Mouse (Mus musculus): Measurements from ENCODE around the gene Tph1. TPM values are rescaled to one million over a fixed set of nuclear protein-coding genes. Genes with fewer than 3 reads are reported as not detected.
A peak's percentile ranks its signal among the peaks of the same experiment; 100 is the strongest.

Gene Tph1
- 0.21 and 0.28 TPM in 2 replicates for polyA plus RNA-seq (2015; fragmentation: Nextera tagmentation; extraction: Ambion mirVana)

GRCm38 (mm10) chr7:46672160-46672672 is at the start of gene Tph1:
Gene Tph1 (minus strand): TSS chr7:46672537.
- no peaks in the 10 kb centered on the region for H3K9me3 ChIP-seq (replicated peaks)
- H3K9ac ChIP-seq, result no peak within 1 kb of the TSS
- 70% methylated on average over 10 of the region's 10 CpGs for WGBS
- H3K4me1 ChIP-seq, result peaks cover 2% of the 10 kb centered on the region
- ATAC-seq, result no peak
- no peaks in the 10 kb centered on the region for H3K36me3 ChIP-seq (ENCODE audit: poor library complexity, severe bottlenecking)
- no peak within 1 kb of the TSS for H3K4me3 ChIP-seq
- peaks cover 11% of the 10 kb centered on the region for H3K27me3 ChIP-seq
- no peak within 1 kb of the TSS for H3K4me2 ChIP-seq
- no peak within 1 kb of the TSS for H3K27ac ChIP-seq

GRCm38 (mm10) chr7:46720460-46720859 is 48.1 kb upstream of the Tph1 start:
- no peak for ATAC-seq
- Histone ChIP-seq H3K4me2 (no peak overlapping the region), H3K36me3 (ENCODE audit: poor library complexity, severe bottlenecking) (no peaks in the 10 kb centered on the region), H3K4me3 (no peak overlapping the region), H3K4me1 (no peaks in the 10 kb centered on the region), H3K27me3 (peaks cover 3% of the 10 kb centered on the region; the same call in 1 of the 2 replicates), H3K9ac (no peak overlapping the region), H3K9me3 (replicated peaks) (no peaks in the 10 kb centered on the region), H3K27ac (no peak overlapping the region)
- WGBS, result 79% methylated on average over 9 of the region's 9 CpGs

- Histone ChIP-seq H3K4me3 (no peak overlapping the region), H3K9ac (no peak overlapping the region), H3K36me3 (ENCODE audit: poor library complexity, severe bottlenecking) (no peaks in the 10 kb centered on the region), H3K9me3 (replicated peaks) (no peaks in the 10 kb centered on the region), H3K27me3 (peaks cover 3% of the 10 kb centered on the region; the same call in 1 of the 2 replicates), H3K27ac (no peak overlapping the region), H3K4me2 (no peak overlapping the region), H3K4me1 (no peaks in the 10 kb centered on the region)
- WGBS, result 82% methylated on average over 7 of the region's 7 CpGs
- no peak for ATAC-seq
These were observed 47.2 kb upstream of the Tph1 start for GRCm38 (mm10) chr7:46719526-46719925.

GRCm38 (mm10) chr7:46718591-46719270 is 46.4 kb upstream of the Tph1 start:
- no peak overlapping the region for H3K4me3 ChIP-seq
- WGBS, result 83% methylated on average over 7 of the region's 7 CpGs

GRCm38 (mm10) chr7:46716897-46717296 is 44.6 kb upstream of the Tph1 start:
- ATAC-seq, result no peak
- no peaks in the 10 kb centered on the region for H3K9me3 ChIP-seq (replicated peaks)
- H3K27ac ChIP-seq, result no peak overlapping the region
- H3K36me3 ChIP-seq (ENCODE audit: poor library complexity, severe bottlenecking), result no peaks in the 10 kb centered on the region
- 0 out of 2 replicates have a peak, but pooled peaks cover 5% of the 10 kb centered on the region for H3K27me3 ChIP-seq
- no peak overlapping the region for H3K4me3 ChIP-seq
- H3K9ac ChIP-seq, result no peak overlapping the region
- WGBS, result 63% methylated on average over 5 of the region's 5 CpGs
- no peak overlapping the region for H3K4me2 ChIP-seq
- H3K4me1 ChIP-seq, result no peaks in the 10 kb centered on the region

More at GRCm38 (mm10) chr7:46718591-46719270, 46.4 kb upstream of the Tph1 start:
- H3K4me2 ChIP-seq, result no peak overlapping the region
- H3K4me1 ChIP-seq, result no peaks in the 10 kb centered on the region
- H3K27me3 ChIP-seq, result peaks cover 3% of the 10 kb centered on the region; the same call in 1 of the 2 replicates
- H3K27ac ChIP-seq, result no peak overlapping the region
- H3K9ac ChIP-seq, result no peak overlapping the region
- ATAC-seq, result peak; percentile 91
- H3K36me3 ChIP-seq (ENCODE audit: poor library complexity, severe bottlenecking), result no peaks in the 10 kb centered on the region
- no peaks in the 10 kb centered on the region for H3K9me3 ChIP-seq (replicated peaks)

GRCm38 (mm10) chr7:46715600-46715999 is 43.3 kb upstream of the Tph1 start, which contains the start of gene Saa3:
Gene Saa3 (minus strand): TSS chr7:46715700.
- Histone ChIP-seq H3K9ac (no peak within 1 kb of the TSS), H3K36me3 (ENCODE audit: poor library complexity, severe bottlenecking) (no peaks in the 10 kb centered on the region), H3K4me2 (no peak within 1 kb of the TSS), H3K4me3 (no peak within 1 kb of the TSS), H3K9me3 (replicated peaks) (no peaks in the 10 kb centered on the region), H3K27ac (no peak within 1 kb of the TSS), H3K4me1 (no peaks in the 10 kb centered on the region), H3K27me3 (0 out of 2 replicates have a peak, but pooled peaks cover 5% of the 10 kb centered on the region)
- WGBS, result 88% methylated on average over 5 of the region's 5 CpGs
- ATAC-seq, result no peak

GRCm38 (mm10) chr7:46714518-46714917 is 42.2 kb upstream of the Tph1 start:
- ATAC-seq, result no peak
- no peak overlapping the region for H3K27ac ChIP-seq
- H3K9me3 ChIP-seq (replicated peaks), result no peaks in the 10 kb centered on the region
- H3K27me3 ChIP-seq, result 0 out of 2 replicates have a peak, but pooled peaks cover 2% of the 10 kb centered on the region
- H3K36me3 ChIP-seq (ENCODE audit: poor library complexity, severe bottlenecking), result no peaks in the 10 kb centered on the region
- peaks cover 3% of the 10 kb centered on the region for H3K4me1 ChIP-seq
- H3K4me2 ChIP-seq, result no peak overlapping the region
- no peak overlapping the region for H3K9ac ChIP-seq
- 35% methylated on average over 6 of the region's 6 CpGs for WGBS
- H3K4me3 ChIP-seq, result no peak overlapping the region

GRCm38 (mm10) chr7:46712250-46712649 is 39.9 kb upstream of the Tph1 start:
- ATAC-seq, result no peak
- no peak overlapping the region for H3K27ac ChIP-seq
- H3K9me3 ChIP-seq (replicated peaks), result no peaks in the 10 kb centered on the region
- H3K4me1 ChIP-seq, result peaks cover 10% of the 10 kb centered on the region
- H3K27me3 ChIP-seq, result 0 out of 2 replicates have a peak, but pooled peaks cover 2% of the 10 kb centered on the region
- H3K4me3 ChIP-seq, result no peak overlapping the region
- H3K9ac ChIP-seq, result no peak overlapping the region
- H3K36me3 ChIP-seq (ENCODE audit: poor library complexity, severe bottlenecking), result peaks cover 6% of the 10 kb centered on the region; the same call in 1 of the 2 replicates
- WGBS, result 77% methylated on average over 6 of the region's 6 CpGs
- H3K4me2 ChIP-seq, result no peak overlapping the region

GRCm38 (mm10) chr7:46710390-46710844 is 38.1 kb upstream of the Tph1 start, which contains the start of gene Saal1:
Gene Saal1 (minus strand): TSS chr7:46710680.
- Histone ChIP-seq H3K4me3 (peak within 1 kb of the TSS; percentile 82), H3K27ac (peak within 1 kb of the TSS; percentile 72; the same call in 1 of the 2 replicates), H3K9ac (peak within 1 kb of the TSS; percentile 95), H3K36me3 (ENCODE audit: poor library complexity, severe bottlenecking) (peaks cover 24% of the 10 kb centered on the region), H3K4me1 (peaks cover 10% of the 10 kb centered on the region), H3K27me3 (0 out of 2 replicates have a peak, but pooled peaks cover 2% of the 10 kb centered on the region), H3K9me3 (replicated peaks) (no peaks in the 10 kb centered on the region), H3K4me2 (peak within 1 kb of the TSS; percentile 62)
- ATAC-seq, result peak; percentile 97
- WGBS, result 2% methylated on average over 38 of the region's 38 CpGs

GRCm38 (mm10) chr7:46700521-46701025 is 28.2 kb upstream of the Tph1 start:
- Histone ChIP-seq H3K4me2 (no peak overlapping the region), H3K27me3 (no peaks in the 10 kb centered on the region), H3K9ac (no peak overlapping the region), H3K4me3 (no peak overlapping the region), H3K27ac (no peak overlapping the region), H3K9me3 (replicated peaks) (no peaks in the 10 kb centered on the region), H3K36me3 (ENCODE audit: poor library complexity, severe bottlenecking) (peaks cover 95% of the 10 kb centered on the region), H3K4me1 (no peaks in the 10 kb centered on the region)
- ATAC-seq, result no peak
- WGBS, result 91% methylated on average over 6 of the region's 6 CpGs

- H3K27ac ChIP-seq, result no peak overlapping the region
- H3K36me3 ChIP-seq (ENCODE audit: poor library complexity, severe bottlenecking), result peaks cover 80% of the 10 kb centered on the region
- no peaks in the 10 kb centered on the region for H3K9me3 ChIP-seq (replicated peaks)
- H3K4me2 ChIP-seq, result no peak overlapping the region
- H3K4me3 ChIP-seq, result no peak overlapping the region
- H3K27me3 ChIP-seq, result no peaks in the 10 kb centered on the region
- no peaks in the 10 kb centered on the region for H3K4me1 ChIP-seq
- no peak overlapping the region for H3K9ac ChIP-seq
- WGBS, result 95% methylated on average over 1 of the region's 1 CpGs
- ATAC-seq, result no peak
These were observed 24.4 kb upstream of the Tph1 start for GRCm38 (mm10) chr7:46696754-46697153.

- Histone ChIP-seq H3K27me3 (no peaks in the 10 kb centered on the region), H3K4me2 (no peak overlapping the region), H3K27ac (no peak overlapping the region), H3K9ac (no peak overlapping the region), H3K9me3 (replicated peaks) (0 out of 2 replicates have a peak, but pooled peaks cover 5% of the 10 kb centered on the region), H3K4me1 (no peaks in the 10 kb centered on the region), H3K36me3 (ENCODE audit: poor library complexity, severe bottlenecking) (peaks cover 42% of the 10 kb centered on the region), H3K4me3 (no peak overlapping the region)
- no peak for ATAC-seq
- WGBS, result 86% methylated on average over 5 of the region's 5 CpGs
These were observed 14.5 kb upstream of the Tph1 start for GRCm38 (mm10) chr7:46686827-46687226.
